Mouse (Mus musculus): ENCODE measurements around the gene Tuba8. TPM values are rescaled to one million over a fixed set of nuclear protein-coding genes. Genes with fewer than 3 reads are reported as not detected.
A peak's percentile ranks its signal among the peaks of the same experiment; 100 is the strongest.

The Tuba8 gene
- polyA plus RNA-seq, 1 experiment: 30.1 TPM

GRCm38 (mm10) chr6:121270156-121270555 lies 59.7 kb downstream of the Tuba8 start:
- no peak overlapping the region for H3K4me3 ChIP-seq (replicated peaks; ENCODE audit: control insufficient read depth, low read depth, low read length)
- H3K27ac ChIP-seq (ENCODE audit: control insufficient read depth, insufficient read depth, low read depth, low read length, poor library complexity): no peak overlapping the region
- 67% methylated on average over 6 of the region's 6 CpGs for WGBS
- no peaks in the 10 kb centered on the region; the same call in 1 of the 2 replicates for H3K4me1 ChIP-seq (ENCODE audit: control insufficient read depth, insufficient read depth, low read length)
- TF ChIP-seq POLR2A (IDR thresholded peaks at IDR 0.05; ENCODE audit: borderline replicate concordance, control insufficient read depth, low read depth, low read length) (no peak), CTCF (IDR thresholded peaks at IDR 0.05; ENCODE audit: control insufficient read depth, insufficient read depth, low read length) (no peak)

- TF ChIP-seq CTCF (IDR thresholded peaks at IDR 0.05; ENCODE audit: control insufficient read depth, insufficient read depth, low read length) (no peak), POLR2A (IDR thresholded peaks at IDR 0.05; ENCODE audit: borderline replicate concordance, control insufficient read depth, low read depth, low read length) (no peak)
- H3K4me1 ChIP-seq (ENCODE audit: control insufficient read depth, insufficient read depth, low read length): no peaks in the 10 kb centered on the region; the same call in 1 of the 2 replicates
- H3K4me3 ChIP-seq (replicated peaks; ENCODE audit: control insufficient read depth, low read depth, low read length): peak overlapping the region; percentile 93
- H3K27ac ChIP-seq (ENCODE audit: control insufficient read depth, insufficient read depth, low read depth, low read length, poor library complexity): peak overlapping the region; percentile 2; the same call in 1 of the 2 replicates
- WGBS: 27% methylated on average over 4 of the region's 4 CpGs
Observed at GRCm38 (mm10) chr6:121271707-121272074, 61.2 kb downstream of the Tuba8 start.

- WGBS: 1% methylated on average over 17 of the region's 17 CpGs
- TF ChIP-seq POLR2A (IDR thresholded peaks at IDR 0.05; ENCODE audit: borderline replicate concordance, control insufficient read depth, low read depth, low read length) (no peak), CTCF (IDR thresholded peaks at IDR 0.05; ENCODE audit: control insufficient read depth, insufficient read depth, low read length) (peak; percentile 67)
- Histone ChIP-seq H3K4me1 (ENCODE audit: control insufficient read depth, insufficient read depth, low read length) (no peaks in the 10 kb centered on the region; the same call in 1 of the 2 replicates), H3K4me3 (replicated peaks; ENCODE audit: control insufficient read depth, low read depth, low read length) (peak overlapping the region; percentile 93), H3K27ac (ENCODE audit: control insufficient read depth, insufficient read depth, low read depth, low read length, poor library complexity) (peak overlapping the region; percentile 2; the same call in 1 of the 2 replicates)
Observed at GRCm38 (mm10) chr6:121272075-121272800, 61.7 kb downstream of the Tuba8 start.

GRCm38 (mm10) chr6:121274356-121274755 lies 63.9 kb downstream of the Tuba8 start:
- WGBS: 70% methylated on average over 3 of the region's 3 CpGs
- no peak overlapping the region for H3K4me3 ChIP-seq (replicated peaks; ENCODE audit: control insufficient read depth, low read depth, low read length)
- H3K27ac ChIP-seq (ENCODE audit: control insufficient read depth, insufficient read depth, low read depth, low read length, poor library complexity): no peak overlapping the region
- TF ChIP-seq POLR2A (IDR thresholded peaks at IDR 0.05; ENCODE audit: borderline replicate concordance, control insufficient read depth, low read depth, low read length): no peak
- no peak for TF ChIP-seq CTCF (IDR thresholded peaks at IDR 0.05; ENCODE audit: control insufficient read depth, insufficient read depth, low read length)
- H3K4me1 ChIP-seq (ENCODE audit: control insufficient read depth, insufficient read depth, low read length): no peaks in the 10 kb centered on the region; the same call in 1 of the 2 replicates

Other genes with a start within 250 kb of the Tuba8 start
- 38.7 and 53.1 TPM in 2 replicates for gene Mical3, start 79.7 kb upstream of the Tuba8 start, polyA plus RNA-seq (2011; ENCODE audit: insufficient read depth, insufficient read length, low replicate concordance, missing spikeins)
- gene Pex26, start 27.0 kb upstream of the Tuba8 start, polyA plus RNA-seq (2011; ENCODE audit: insufficient read depth, insufficient read length, low replicate concordance, missing spikeins): 1.4 and 2.4 TPM in 2 replicates
- 16.0 and 16.5 TPM in 2 replicates for gene Usp18, start 35.2 kb downstream of the Tuba8 start, polyA plus RNA-seq (2011; ENCODE audit: insufficient read depth, insufficient read length, low replicate concordance, missing spikeins)
- gene Slc6a13, start 89.5 kb downstream of the Tuba8 start, polyA plus RNA-seq (2011; ENCODE audit: insufficient read depth, insufficient read length, low replicate concordance, missing spikeins): 2.2 and 3.6 TPM in 2 replicates
- 4.5 and 6.3 TPM in 2 replicates for gene Slc6a12, start 132.4 kb downstream of the Tuba8 start, polyA plus RNA-seq (2011; ENCODE audit: insufficient read depth, insufficient read length, low replicate concordance, missing spikeins)

Data from bone marrow, adult 2 months (tissue).